Comparison of ENCODE assay signal across 23 mouse cellular contexts in genomic region chr6:115978596-115978995, GRCm38 (mm10). TPM values are rescaled to one million over a fixed set of nuclear protein-coding genes. Genes with fewer than 3 reads are reported as not detected.
A peak's percentile ranks its signal among the peaks of the same experiment; 100 is the strongest.
DNase-seq lines count a peak whose midpoint lies in the region; ATAC-seq and TF ChIP-seq lines count a peak whose summit lies in the region.
"Had no signal": no experiment of that assay in that cellular context is flagged by ENCODE, and none has a peak within 500 bp of the region (broad histone marks: within the 10 kb centered on the region; RNA-seq: fewer than 3 reads in every experiment).

No protein-coding gene starts in this region.

- H3K36me3 ChIP-seq in kidney, postnatal 0 days (ENCODE audit: insufficient read depth, low read length) = peaks cover 29% of the 10 kb centered on the region
- H3K36me3 ChIP-seq in splenic B cell, adult 2 months (ENCODE audit: control insufficient read depth, insufficient read depth, low read length, poor library complexity, severe bottlenecking) = no peaks in the 10 kb centered on the region
- H3K36me3 ChIP-seq: hindbrain, embryonic 13.5 days had no signal

- DNase-seq in kidney, postnatal 0 days (ENCODE audit: low spot score) = no peak
- DNase-seq in kidney, adult 11 months = no peak
- peak; percentile 46 for DNase-seq in right cerebral cortex, postnatal 4 days
- no peak for DNase-seq in right cerebral cortex, postnatal 36 days (ENCODE audit: low spot score in 2 of 2)
- peak; percentile 56 for DNase-seq in R1 (ENCODE audit: low read depth, low spot score)
- DNase-seq in splenic B cell, adult 2 months (ENCODE audit: low read depth, low spot score) = peak; percentile 16
- no peak for DNase-seq in adrenal gland, adult 18-20 months (ENCODE audit: low spot score in 2 of 2)
- no peak for DNase-seq in adrenal gland, adult 8-10 months
- DNase-seq: kidney, adult 9 months; midbrain, embryonic 14.5 days; right cerebral cortex, postnatal 25 days; thymus, postnatal 14 days had no signal

- no peak overlapping the region for H3K9ac ChIP-seq in kidney, postnatal 0 days (ENCODE audit: low read depth, low read length)
- H3K9ac ChIP-seq: embryonic facial prominence, embryonic 15.5 days; hindbrain, embryonic 13.5 days had no signal

- peaks cover 13% of the 10 kb centered on the region for H3K4me1 ChIP-seq in kidney, postnatal 0 days (replicated peaks; ENCODE audit: insufficient read depth, low read length)

- H3K4me3 ChIP-seq in kidney, postnatal 0 days (replicated peaks; ENCODE audit: low read depth, low read length) = no peak overlapping the region
- H3K4me3 ChIP-seq: embryonic facial prominence, embryonic 15.5 days; hindbrain, embryonic 13.5 days had no signal

- no peaks in the 10 kb centered on the region for H3K27me3 ChIP-seq in kidney, postnatal 0 days (ENCODE audit: insufficient read depth, low read length)
- H3K27me3 ChIP-seq in splenic B cell, adult 2 months (ENCODE audit: control insufficient read depth, insufficient read depth, low read length, poor library complexity, severe bottlenecking) = no peaks in the 10 kb centered on the region
- H3K27me3 ChIP-seq: embryonic facial prominence, embryonic 15.5 days had no signal

- no peak overlapping the region for H3K27ac ChIP-seq in kidney, postnatal 0 days
- H3K27ac ChIP-seq: embryonic facial prominence, embryonic 15.5 days; hindbrain, embryonic 13.5 days had no signal

- no peaks in the 10 kb centered on the region for H3K9me3 ChIP-seq in kidney, postnatal 0 days (replicated peaks; ENCODE audit: low read length)
- H3K9me3 ChIP-seq: embryonic facial prominence, embryonic 15.5 days; hindbrain, embryonic 13.5 days had no signal

- 78% methylated on average over 8 of the region's 8 CpGs for WGBS in kidney, postnatal 0 days

- TF ChIP-seq CTCF in kidney, postnatal 0 days (IDR thresholded peaks at IDR 0.05; ENCODE audit: low read depth) = peak; percentile 36; the same call in 1 of the 2 replicates

- no peak for ATAC-seq in kidney, postnatal 0 days (replicated peaks; ENCODE audit: low FRiP score, low read depth)
- ATAC-seq: activated CD4-positive, CD25-positive, alpha-beta regulatory T cell, adult 4 months had no signal

- H3K4me2 ChIP-seq in kidney, postnatal 0 days (ENCODE audit: low read length) = no peak overlapping the region
- H3K4me2 ChIP-seq: embryonic facial prominence, embryonic 15.5 days; hindbrain, embryonic 13.5 days had no signal

RNA-seq across cellular contexts. Expression of gene Plxnd1, which starts 16.2 kb away (rescaled TPM):
- 42.3 and 42.4 TPM in 2 replicates for polyA plus RNA-seq in kidney, postnatal 0 days (2015; fragmentation: Nextera tagmentation; extraction: Ambion mirVana)
- total RNA-seq in adrenal gland, adult 18-20 months (2021) = 100 to 1,000 TPM; 116 to 135 TPM
- 100 to 1,000 TPM; 176 to 243 (median 208) TPM for total RNA-seq in adrenal gland, adult 8-10 months (2022)

RNA-seq across cellular contexts. Expression of gene H1foo, which starts 33.9 kb away (rescaled TPM):
- polyA plus RNA-seq in kidney, postnatal 0 days (2015; fragmentation: Nextera tagmentation; extraction: Ambion mirVana) = not detected in 2 replicates
- not detected for total RNA-seq in adrenal gland, adult 18-20 months (2021)
- under 1 TPM in 1 of 4 experiments, not detected in 3; 0.40 TPM for total RNA-seq in adrenal gland, adult 8-10 months (2022)
- total RNA-seq: common myeloid progenitor, adult 5-6 weeks; granulocyte monocyte progenitor cell, adult 5-6 weeks had no signal
- polyA plus RNA-seq: embryonic facial prominence, embryonic 15.5 days; forebrain, embryonic 11.5 days; heart, embryonic 16.5 days; hindbrain, embryonic 13.5 days; large intestine, adult 2 months; limb, embryonic 11.5 days; liver, embryonic 16.5 days; midbrain, embryonic 14.5 days; neural tube, embryonic 11.5 days had no signal

RNA-seq across cellular contexts. Expression of gene Rho, which starts 47.0 kb away (rescaled TPM):
- polyA plus RNA-seq in kidney, postnatal 0 days (2015; fragmentation: Nextera tagmentation; extraction: Ambion mirVana) = not detected in 2 replicates
- under 1 TPM; 0.26 to 0.40 TPM for total RNA-seq in adrenal gland, adult 18-20 months (2021)
- total RNA-seq in adrenal gland, adult 8-10 months (2022) = 1 to 10 TPM in 3 of 4 experiments, under 1 TPM in 1; 0.52 to 1.9 (median 1.2) TPM
- total RNA-seq: common myeloid progenitor, adult 5-6 weeks; granulocyte monocyte progenitor cell, adult 5-6 weeks had no signal
- polyA plus RNA-seq: activated CD4-positive, CD25-positive, alpha-beta regulatory T cell, adult 4 months; heart, embryonic 16.5 days; liver, embryonic 16.5 days; neural tube, embryonic 11.5 days had no signal

Comparison
In these comparisons a context has a peak if more than half of its experiments do, and no peak if none do; other contexts are left out.
1. DNase-seq: peak in right cerebral cortex, postnatal 4 days (single experiment), R1 (single experiment) and splenic B cell, adult 2 months (single experiment); none in kidney, postnatal 0 days (single experiment), kidney, adult 11 months (single experiment), right cerebral cortex, postnatal 36 days (0 of 2), adrenal gland, adult 18-20 months (0 of 2) and adrenal gland, adult 8-10 months (single experiment).